Mouse (Mus musculus) adrenal gland, postnatal 36 days (tissue): ENCODE data around the gene Plod1. TPM values are rescaled to one million over a fixed set of nuclear protein-coding genes. Genes with fewer than 3 reads are reported as not detected.

Experiments
- total RNA-seq, 2 experiments: library from RNA; stranded (reverse); gene quantifications; 2 replicates each; pipeline ENCODE4 v1.2.3; 2021

Gene Plod1
- total RNA-seq, 2 experiments from 2014 or later: 35.1 to 47.1 TPM

Other genes with a start within 250 kb of the Plod1 start
- gene Zfp534, start 234.2 kb downstream of the Plod1 start, total RNA-seq: under 1 TPM; 0.16 to 0.36 TPM
- gene Zfp984, start 127.0 kb downstream of the Plod1 start, total RNA-seq: 1 to 10 TPM; 3.8 to 6.4 TPM
- gene Zfp933, start 88.4 kb downstream of the Plod1 start, total RNA-seq: 10 to 100 TPM; 28.6 to 38.7 TPM
- 10 to 100 TPM; 16.0 to 20.6 TPM for gene Miip, start 68.0 kb downstream of the Plod1 start, total RNA-seq
- gene Fv1, start 67.8 kb downstream of the Plod1 start, total RNA-seq: 10 to 100 TPM in 1 of 2 experiments, 1 to 10 TPM in 1; 9.8 to 10.2 TPM
- gene Mfn2, start 32.1 kb downstream of the Plod1 start, total RNA-seq: 100 to 1,000 TPM; 150 to 219 TPM
- 10 to 100 TPM; 48.1 to 51.0 TPM for gene 2510039O18Rik, start 4.1 kb upstream of the Plod1 start, total RNA-seq
- gene Nppb, start 49.0 kb upstream of the Plod1 start, total RNA-seq: 1 to 10 TPM in 1 of 2 experiments, not detected in 1; 2.9 TPM
- not detected for gene Nppa, start 64.0 kb upstream of the Plod1 start, total RNA-seq
- 10 to 100 TPM; 10.0 to 12.6 TPM for gene Clcn6, start 102.1 kb upstream of the Plod1 start, total RNA-seq
- 10 to 100 TPM; 29.0 to 54.7 TPM for gene Mthfr, start 102.3 kb upstream of the Plod1 start, total RNA-seq
- gene Agtrap, start 151.3 kb upstream of the Plod1 start, total RNA-seq: 10 to 100 TPM; 76.6 to 96.6 TPM
- gene Mad2l2, start 193.6 kb upstream of the Plod1 start, total RNA-seq: 10 to 100 TPM; 23.1 to 27.1 TPM
- under 1 TPM; 0.10 to 0.20 TPM for gene Draxin, start 193.9 kb upstream of the Plod1 start, total RNA-seq
- gene Fbxo6, start 215.4 kb upstream of the Plod1 start, total RNA-seq: 10 to 100 TPM; 48.5 to 58.3 TPM
- gene Fbxo44, start 223.7 kb upstream of the Plod1 start, total RNA-seq: 10 to 100 TPM; 10.7 to 12.9 TPM
- 1 to 10 TPM; 3.9 to 5.1 TPM for gene Fbxo2, start 223.9 kb upstream of the Plod1 start, total RNA-seq